Mouse (Mus musculus): ENCODE measurements around the gene Nadk.

Gene Nadk

GRCm38 (mm10) chr4:155561661-155562442 lies at the start of gene Nadk:
Gene Nadk, plus strand, starts transcription at chr4:155562378.
- DNase-seq, result no peak

- no peak for DNase-seq
Measured at GRCm38 (mm10) chr4:155514810-155515209, 47.4 kb upstream of the Nadk start.

GRCm38 (mm10) chr4:155517948-155518517 lies 44.1 kb upstream of the Nadk start:
- peak; percentile 5 to 30 for DNase-seq

GRCm38 (mm10) chr4:155522327-155522726 lies 39.9 kb upstream of the Nadk start:
- peak; percentile 2 to 13 for DNase-seq

DNA sequence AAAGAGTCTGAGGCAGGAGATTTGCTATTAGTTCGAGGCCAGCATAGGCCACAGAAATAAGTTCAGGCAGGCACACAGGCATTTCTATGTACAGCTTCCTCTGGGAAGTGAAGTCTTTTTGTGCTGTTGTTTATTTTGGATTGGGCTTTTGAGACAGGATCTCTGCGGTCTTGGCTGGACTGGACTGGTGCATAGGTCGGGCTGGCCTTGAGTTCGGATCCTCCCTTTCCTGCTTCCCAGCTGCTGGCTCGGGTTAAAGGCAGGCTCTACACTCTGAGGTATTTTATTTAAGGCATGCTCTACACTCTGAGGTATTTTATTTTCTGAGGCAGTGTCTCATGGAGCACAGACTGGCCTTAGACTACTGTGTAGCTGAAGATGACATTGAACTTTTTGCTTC lies 36.4 kb upstream of the Nadk start:
- DNase-seq, result peak in 1 of 2 experiments; percentile 27

DNA sequence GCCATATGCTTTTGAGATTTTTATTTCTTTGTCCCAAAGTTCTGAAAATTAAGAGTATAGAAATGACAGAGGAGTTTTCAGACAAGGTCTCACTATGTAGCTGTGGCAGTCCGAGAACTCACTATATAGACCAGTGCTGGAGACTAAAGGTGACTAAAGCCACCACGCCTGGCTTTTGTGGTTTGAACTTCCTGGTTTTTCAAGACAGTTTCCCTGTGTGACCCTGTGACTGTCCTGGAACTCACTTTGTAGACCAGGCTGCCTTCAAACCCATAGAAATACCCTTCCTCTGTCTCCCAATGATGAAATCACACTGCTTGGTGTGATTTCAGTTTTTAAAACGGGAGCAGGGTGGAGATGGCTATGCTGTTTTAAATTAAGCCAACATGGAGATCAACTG lies 32.9 kb upstream of the Nadk start:
- no peak for DNase-seq

DNA sequence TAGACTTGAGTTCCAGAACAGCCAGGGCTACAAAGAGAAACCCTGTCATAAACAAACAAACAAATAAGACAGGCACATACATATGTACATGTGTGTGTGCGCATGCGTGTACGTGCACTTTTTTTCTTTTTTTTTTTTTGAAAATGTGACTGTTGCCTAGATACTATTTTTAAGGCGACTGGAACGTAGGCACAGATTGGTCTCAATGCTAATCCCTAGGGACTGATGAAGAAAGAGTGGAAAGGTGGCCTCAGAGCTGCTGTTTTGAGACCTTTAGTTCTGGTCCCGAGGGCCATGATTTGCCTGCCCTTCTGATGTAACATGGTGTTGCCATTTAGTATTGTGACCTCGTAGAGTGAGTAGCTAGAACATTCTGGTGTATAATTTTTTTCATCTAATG lies 12.2 kb upstream of the Nadk start:
- no peak for DNase-seq

DNA sequence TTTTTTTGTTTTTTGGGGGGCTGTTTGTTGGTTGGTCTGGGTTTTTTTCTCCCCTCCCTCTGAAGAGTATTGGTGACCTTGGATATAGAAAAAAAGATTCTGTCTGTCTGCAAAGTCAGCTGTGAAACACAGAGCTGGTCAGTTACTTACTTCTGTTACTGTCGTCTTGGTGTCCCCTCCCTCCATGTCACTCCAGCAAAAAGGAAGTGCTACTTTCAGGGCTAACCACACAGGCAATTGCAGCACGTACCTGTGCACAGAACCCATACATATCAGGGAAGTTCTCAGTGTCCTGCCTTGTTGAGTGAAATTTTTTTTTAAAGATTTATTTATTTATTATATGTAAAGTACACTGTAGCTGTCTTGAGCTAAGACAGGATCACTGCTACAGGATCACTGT lies 11.7 kb upstream of the Nadk start:
- DNase-seq, result no peak

DNA sequence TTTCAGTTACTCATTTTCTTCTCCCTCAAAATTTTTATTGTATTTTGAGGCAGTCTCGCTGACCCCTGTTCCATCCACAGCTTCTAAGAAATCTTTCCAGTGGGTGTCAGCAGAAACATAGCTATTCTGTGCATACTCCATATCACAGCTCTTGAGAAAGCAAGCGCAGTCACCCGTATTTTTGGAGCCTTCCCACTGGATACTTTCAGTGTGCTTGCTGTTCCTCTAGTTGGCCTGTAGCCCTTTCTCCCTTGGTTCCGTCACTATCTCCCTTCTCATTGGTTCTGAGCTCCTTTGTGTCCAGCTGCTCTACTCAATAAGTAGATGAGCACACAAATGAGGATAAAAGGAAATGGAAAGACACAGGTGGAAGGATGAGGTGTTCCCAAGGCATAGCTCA lies 11.1 kb upstream of the Nadk start:
- DNase-seq, result no peak

DNA sequence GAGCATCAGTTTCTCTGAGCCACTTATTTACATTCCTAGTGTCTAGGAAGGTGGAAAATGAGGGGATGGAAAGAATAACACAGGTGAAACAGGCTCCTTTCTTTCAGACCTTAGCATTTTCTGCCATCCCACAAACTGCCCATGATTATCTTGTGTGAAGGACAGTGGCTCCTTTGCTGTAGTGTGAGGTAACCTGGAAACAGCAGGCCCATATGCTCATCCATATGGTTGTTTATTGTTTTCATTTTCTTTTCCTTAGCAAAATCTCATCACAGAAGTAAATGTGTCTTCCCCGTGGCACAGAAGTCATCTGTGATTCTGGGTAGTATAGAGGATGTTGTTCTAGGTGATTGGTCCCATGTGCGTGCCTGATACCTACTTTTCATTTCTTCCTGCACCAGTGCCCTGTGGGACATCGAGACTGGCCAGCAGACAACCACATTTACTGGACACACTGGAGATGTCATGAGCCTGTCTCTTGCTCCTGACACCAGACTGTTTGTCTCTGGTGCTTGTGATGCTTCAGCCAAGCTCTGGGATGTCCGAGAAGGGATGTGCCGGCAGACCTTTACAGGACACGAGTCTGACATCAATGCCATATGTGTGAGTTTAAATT lies 9.2 kb upstream of the Nadk start:
- no peak for DNase-seq

- no peak for DNase-seq
Measured at GRCm38 (mm10) chr4:155554880-155555279, 7.3 kb upstream of the Nadk start.

DNA sequence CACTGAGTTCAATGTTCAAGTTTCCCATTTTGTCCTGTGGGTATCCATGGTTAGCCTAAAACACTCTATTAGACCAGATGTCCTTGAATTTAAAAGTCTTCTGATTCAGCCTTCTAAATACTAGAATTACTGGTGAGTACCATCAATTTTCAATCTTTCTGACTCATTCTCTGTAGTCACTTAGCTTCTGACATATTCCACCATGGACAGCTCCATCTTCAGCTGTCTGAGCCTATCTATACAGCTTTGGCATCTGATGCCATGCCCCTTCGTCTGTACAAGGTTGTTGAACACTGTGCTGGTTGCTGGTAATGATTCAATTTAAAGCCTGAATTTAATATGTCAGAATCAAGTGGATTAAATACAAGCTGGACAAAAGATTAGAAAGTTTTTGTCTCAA lies 6.7 kb upstream of the Nadk start:
- DNase-seq, result no peak

DNA sequence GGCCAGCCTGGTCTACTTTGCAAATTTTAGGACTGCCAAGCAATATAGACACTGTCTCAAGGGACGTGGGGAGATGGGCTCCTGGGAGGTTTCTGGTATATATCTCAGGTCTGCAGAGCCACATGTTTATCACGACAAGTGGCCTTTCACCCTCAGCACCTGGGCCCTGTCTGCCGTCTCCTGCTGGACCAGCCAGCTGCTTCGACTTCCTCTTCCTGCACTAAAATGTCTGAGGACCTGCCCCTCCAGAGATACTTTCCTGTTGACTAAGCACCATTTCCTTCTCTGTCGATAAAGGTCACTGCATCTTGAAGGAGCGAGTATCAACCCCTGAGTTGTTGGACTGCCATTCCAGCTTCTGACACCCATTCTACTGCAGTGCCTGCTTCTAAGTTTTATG lies 2.7 kb upstream of the Nadk start:
- DNase-seq, result peak in 1 of 2 experiments; percentile 45

GRCm38 (mm10) chr4:155560932-155561331 lies 1.2 kb upstream of the Nadk start:
- DNase-seq, result peak; percentile 46 to 50

DNA sequence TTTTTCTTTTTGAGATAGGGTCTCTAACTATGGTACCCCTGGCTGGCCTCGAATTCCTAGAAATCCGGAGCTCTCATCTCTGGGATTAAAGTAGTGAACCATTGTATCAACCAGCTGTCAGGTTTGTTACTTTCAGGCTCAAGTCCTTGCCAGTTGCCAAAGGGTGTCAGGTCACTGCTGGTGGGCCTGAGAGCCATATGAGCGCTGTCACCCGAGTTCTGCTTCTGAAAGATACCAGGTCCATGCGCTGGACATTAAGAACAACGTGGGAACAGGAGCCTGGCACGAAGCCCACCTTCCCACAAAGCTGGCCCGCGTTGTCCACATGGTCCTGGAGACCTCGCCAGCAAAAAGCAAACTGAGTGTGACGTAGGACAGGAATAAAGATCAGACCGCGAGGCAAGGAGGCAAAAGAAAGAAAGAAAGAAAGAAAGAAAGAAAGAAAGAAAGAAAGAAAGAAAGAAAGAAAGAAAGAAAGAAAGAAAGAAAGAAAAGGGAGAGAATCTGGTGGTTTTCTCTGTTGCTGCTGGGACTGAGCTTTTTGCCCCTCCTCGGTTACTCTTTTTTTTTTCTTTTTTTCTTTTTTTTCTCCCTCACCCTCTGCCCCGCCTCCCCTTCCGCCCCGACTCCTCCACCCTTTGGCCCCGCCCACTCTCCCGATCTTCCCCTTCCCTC lies 684 bp downstream of the Nadk start:
- DNase-seq, result peak; percentile 62 to 73

DNA sequence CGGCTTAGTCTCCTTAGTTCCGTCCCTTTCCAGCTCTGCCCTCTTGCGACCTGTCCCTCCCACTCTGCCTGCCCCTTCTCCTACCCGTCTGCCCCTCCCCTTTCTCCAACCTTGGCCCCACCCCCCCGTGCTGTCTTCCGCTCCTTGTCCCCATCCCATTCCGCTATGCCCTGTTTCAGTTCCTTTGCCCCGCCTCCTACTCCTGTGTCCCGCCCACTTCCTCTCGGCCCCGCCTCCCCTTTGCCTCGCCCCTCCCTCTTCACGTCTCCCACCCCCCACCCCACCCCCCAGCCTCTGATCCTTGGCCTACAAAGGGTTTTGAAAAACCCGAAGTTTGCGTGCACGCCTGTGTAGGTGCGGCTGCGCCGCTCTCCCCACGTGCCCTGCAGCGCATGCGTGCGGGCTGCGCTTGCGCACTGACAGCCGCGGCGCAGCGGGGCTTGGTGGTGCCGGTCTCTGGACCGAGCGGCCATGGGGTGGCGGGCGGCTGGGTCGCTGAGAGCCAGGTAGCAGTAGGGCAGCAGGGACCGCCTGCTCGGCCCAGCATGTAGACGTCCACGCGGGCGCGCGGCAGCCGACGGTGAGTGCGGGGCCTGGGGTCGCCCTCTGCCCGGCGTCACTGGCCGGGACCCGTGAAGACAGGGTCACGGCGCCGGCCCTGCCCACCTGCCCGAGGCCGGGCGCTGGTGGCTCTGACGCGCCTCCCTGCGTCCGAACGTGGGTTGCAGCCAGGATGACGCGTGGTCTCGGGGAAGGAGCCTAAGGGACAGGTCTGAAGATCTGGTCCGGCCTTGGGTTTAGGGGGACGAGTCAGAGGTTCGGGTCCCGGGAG lies 1.4 kb downstream of the Nadk start:
- DNase-seq, result peak; percentile 97 to 98

DNA sequence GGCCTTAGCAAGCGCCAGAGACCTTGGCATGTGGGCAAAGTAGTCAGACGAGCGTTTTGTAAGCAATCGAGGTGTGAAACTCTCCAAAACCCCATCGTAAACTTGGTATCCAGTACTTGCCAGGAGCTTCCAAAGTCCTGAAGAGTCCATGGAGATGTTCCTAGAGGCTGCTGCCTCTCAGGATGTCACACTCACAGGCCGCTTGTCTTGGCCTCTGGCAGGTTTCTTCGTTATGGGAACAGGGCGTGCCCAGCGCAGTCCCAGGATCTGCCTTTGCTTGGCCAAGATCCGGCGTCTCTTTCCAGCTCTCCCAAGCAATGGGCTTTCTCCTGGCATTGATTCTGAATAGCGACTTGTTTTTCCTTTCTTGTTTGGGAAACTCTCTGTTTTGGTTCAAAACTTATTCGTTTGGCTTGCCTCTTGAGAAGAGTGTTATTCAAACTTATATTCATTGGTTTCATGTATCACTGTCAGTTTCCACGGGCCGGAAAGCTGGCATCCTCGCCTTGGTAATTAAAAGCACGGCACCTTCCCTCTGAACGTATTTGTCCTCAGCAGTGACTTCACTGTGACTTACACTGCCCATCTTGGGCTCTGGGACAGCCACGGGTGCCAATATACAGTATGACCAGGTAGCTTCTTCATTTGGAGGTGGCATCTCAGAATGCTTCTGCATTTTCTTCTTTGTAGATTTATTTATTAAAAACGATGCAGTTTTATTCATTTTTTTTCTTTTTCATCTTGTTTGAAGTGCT lies 2.3 kb downstream of the Nadk start:
- DNase-seq, result peak; percentile 57 to 61

DNA sequence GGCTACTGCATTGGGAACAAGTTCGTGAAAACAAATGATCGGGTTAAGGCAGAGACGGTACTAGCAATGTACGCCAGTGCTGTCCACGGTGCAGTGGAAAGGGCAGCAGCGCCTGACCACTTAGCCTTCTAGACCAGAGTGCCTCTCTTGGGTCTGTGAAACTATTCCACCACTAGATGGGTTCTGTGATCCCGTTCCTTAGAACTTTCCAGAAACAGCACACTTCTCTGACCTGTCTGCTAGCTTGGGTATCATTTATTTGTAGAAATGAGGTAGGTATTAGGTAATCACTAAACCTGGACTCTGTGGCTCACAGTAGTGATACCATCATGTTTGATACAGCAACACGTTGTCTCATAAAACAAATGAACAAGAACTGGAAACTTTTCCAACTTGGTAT lies 4.4 kb downstream of the Nadk start:
- DNase-seq, result peak in 1 of 2 experiments; percentile 58

GRCm38 (mm10) chr4:155568170-155568569 lies 6.0 kb downstream of the Nadk start:
- DNase-seq, result peak; percentile 29 to 50

DNA sequence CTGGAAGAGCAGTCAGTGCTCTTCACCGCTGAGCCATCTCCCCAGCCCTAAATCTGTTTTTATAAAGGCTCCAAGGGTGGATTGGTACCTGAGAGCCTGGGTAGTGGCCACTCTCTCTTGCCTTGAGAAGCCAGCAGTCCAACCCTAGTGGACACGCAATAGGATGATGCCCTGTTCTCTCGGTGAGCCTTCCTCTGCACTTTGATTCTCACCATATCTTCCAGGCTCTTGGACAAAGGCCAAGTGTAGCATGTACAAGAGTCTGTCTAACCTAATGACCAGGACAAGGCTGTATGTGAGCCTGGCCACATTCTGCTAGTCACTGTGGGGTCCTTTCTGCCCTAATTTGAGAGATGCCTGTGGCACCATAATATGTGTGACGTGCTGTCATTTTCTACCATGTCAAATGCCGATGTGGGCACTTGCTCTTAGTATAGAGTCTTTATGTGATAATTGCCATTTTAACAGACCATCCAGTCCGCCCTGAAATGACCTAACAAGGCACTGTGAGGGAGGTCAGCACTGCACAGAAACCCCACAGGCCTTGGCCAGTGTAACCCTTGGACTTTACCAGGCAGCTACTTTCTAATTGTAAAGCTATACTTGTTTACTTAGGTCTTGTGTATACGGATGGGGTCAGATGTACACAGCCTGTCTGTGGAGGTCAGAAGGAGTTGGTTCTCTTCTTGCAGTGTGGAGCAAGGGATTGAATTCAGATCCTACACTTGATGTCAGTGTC lies 6.6 kb downstream of the Nadk start:
- no peak for DNase-seq

DNA sequence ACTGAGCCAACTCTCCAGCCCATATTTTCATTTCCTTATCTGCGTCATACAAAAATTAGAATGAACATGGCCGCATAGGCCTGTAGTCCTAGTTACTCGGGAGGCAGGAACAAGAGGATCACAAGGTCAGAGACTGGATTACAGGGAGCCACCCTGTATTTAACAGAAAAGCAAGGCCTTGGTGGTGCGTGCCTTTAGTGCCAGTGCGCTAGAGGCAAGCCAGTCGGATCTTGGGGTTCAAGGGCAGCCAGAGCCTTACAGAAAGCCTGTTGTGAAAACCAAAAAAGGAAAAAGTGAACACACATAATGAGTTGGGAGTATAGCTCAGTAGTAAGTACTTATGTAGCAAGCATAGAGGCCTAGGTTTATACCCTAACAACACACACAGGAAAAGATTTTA lies 7.6 kb downstream of the Nadk start:
- no peak for DNase-seq
